Mouse (Mus musculus): ENCODE measurements around the gene Asna1. TPM values are rescaled to one million over a fixed set of nuclear protein-coding genes. Genes with fewer than 3 reads are reported as not detected.
A peak's percentile ranks its signal among the peaks of the same experiment; 100 is the strongest.

The Asna1 gene
- total and polyA plus RNA-seq, 2 experiments from 2014 or later, result 110 to 134 TPM

GRCm38 (mm10) chr8:85014431-85014830 lies 10.7 kb downstream of the Asna1 start, which contains the start of gene Best2:
Gene Best2, minus strand, starts transcription at chr8:85014531.
- DNase-seq (ENCODE audit: low spot score) (no peak), ATAC-seq (ENCODE audit: insufficient read depth, low read depth) (no peak)
- Histone ChIP-seq H3K27ac (ENCODE audit: low read depth) (no peak within 1 kb of the TSS), H3K4me3 (ENCODE audit: low read depth, low read length) (peak within 1 kb of the TSS; percentile 26; the same call in 1 of the 2 replicates), H3K4me2 (ENCODE audit: low read depth, low read length) (peak within 1 kb of the TSS; percentile 50), H3K9ac (replicated peaks; ENCODE audit: low read depth, low read length) (no peak within 1 kb of the TSS), H3K36me3 (replicated peaks; ENCODE audit: control insufficient read depth, insufficient read depth, low read length) (peaks cover 22% of the 10 kb centered on the region), H3K4me1 (ENCODE audit: control insufficient read depth, insufficient read depth) (no peaks in the 10 kb centered on the region), H3K27me3 (ENCODE audit: control insufficient read depth, insufficient read depth, low read length) (peaks cover 43% of the 10 kb centered on the region), H3K9me3 (replicated peaks; ENCODE audit: control insufficient read depth, low read length) (no peaks in the 10 kb centered on the region)
- WGBS, result 8% methylated on average over 1 of the region's 2 CpGs
- TF ChIP-seq EP300 (IDR thresholded peaks at IDR 0.05; ENCODE audit: low read depth) (no peak), CTCF (IDR thresholded peaks at IDR 0.05; ENCODE audit: low read depth) (no peak)

DNA sequence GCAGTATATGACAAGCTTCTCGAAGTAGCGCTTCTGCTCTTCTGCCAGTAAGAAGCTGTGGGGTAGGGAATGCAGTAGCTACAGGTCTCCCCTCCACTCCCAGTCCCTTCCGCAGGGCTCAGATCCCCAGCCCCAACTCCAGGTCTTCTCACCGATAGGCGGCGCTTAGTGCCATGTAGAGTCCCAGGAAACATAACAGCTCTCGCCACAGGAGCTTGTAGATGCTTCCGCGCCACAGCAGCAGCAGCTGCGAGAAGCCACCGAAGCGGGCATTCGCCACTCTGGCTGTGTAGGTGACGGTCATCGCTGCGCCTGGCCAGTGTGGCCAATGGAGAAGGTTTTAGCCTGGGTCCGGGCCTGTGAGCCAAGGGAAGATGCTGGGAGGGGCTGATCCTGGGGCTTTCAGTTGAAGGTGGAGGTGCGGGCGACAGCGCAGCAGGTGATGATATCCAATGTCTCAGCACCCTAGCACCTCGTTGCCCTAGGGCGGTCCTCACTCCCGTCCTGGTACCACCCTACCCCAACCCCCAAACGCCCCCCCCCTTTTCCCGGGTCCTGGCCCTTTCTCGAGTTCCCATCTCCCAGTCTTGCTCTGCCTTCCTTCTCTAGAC lies 11.7 kb downstream of the Asna1 start:
- Histone ChIP-seq H3K9me3 (replicated peaks; ENCODE audit: control insufficient read depth, low read length) (no peaks in the 10 kb centered on the region), H3K27ac (ENCODE audit: low read depth) (no peak overlapping the region), H3K4me1 (ENCODE audit: control insufficient read depth, insufficient read depth) (no peaks in the 10 kb centered on the region), H3K36me3 (replicated peaks; ENCODE audit: control insufficient read depth, insufficient read depth, low read length) (peaks cover 11% of the 10 kb centered on the region), H3K4me3 (ENCODE audit: low read depth, low read length) (peak overlapping the region; percentile 26; the same call in 1 of the 2 replicates), H3K27me3 (ENCODE audit: control insufficient read depth, insufficient read depth, low read length) (peaks cover 49% of the 10 kb centered on the region), H3K9ac (replicated peaks; ENCODE audit: low read depth, low read length) (no peak overlapping the region), H3K4me2 (ENCODE audit: low read depth, low read length) (peak overlapping the region; percentile 50)
- peak; percentile 58 for ATAC-seq (ENCODE audit: insufficient read depth, low read depth)
- TF ChIP-seq EP300 (IDR thresholded peaks at IDR 0.05; ENCODE audit: low read depth) (no peak), CTCF (IDR thresholded peaks at IDR 0.05; ENCODE audit: low read depth) (peak; percentile 63)
- WGBS, result 9% methylated on average over 25 of the region's 26 CpGs
- peak; percentile 36 for DNase-seq (ENCODE audit: low spot score)

DNA sequence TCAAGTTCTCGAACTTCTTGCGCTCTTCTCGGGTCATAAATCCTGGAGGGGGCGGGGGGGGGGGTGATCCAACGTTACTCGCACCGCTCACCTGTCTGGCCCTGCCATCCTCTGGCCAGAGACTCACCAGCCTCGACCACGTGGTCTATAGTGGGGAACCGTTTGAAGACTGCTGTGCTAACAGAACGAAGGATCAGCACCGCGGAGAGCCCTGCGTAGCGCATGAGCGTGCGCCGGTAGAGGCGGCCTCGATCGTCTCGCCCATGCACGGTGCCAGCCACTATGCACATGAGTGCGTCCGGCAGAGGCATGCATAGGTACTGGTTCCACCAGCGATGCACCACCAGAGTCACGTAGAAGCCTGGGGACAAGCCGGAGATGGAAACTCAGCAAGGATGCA lies 13.8 kb downstream of the Asna1 start:
- ATAC-seq (ENCODE audit: insufficient read depth, low read depth) (no peak), DNase-seq (ENCODE audit: low spot score) (no peak)
- 15% methylated on average over 28 of the region's 28 CpGs for WGBS
- Histone ChIP-seq H3K4me1 (ENCODE audit: control insufficient read depth, insufficient read depth) (no peaks in the 10 kb centered on the region), H3K9ac (replicated peaks; ENCODE audit: low read depth, low read length) (no peak overlapping the region), H3K27ac (ENCODE audit: low read depth) (no peak overlapping the region), H3K27me3 (ENCODE audit: control insufficient read depth, insufficient read depth, low read length) (peaks cover 55% of the 10 kb centered on the region), H3K36me3 (replicated peaks; ENCODE audit: control insufficient read depth, insufficient read depth, low read length) (no peaks in the 10 kb centered on the region), H3K4me3 (ENCODE audit: low read depth, low read length) (no peak overlapping the region), H3K4me2 (ENCODE audit: low read depth, low read length) (no peak overlapping the region), H3K9me3 (replicated peaks; ENCODE audit: control insufficient read depth, low read length) (no peaks in the 10 kb centered on the region)
- TF ChIP-seq EP300 (IDR thresholded peaks at IDR 0.05; ENCODE audit: low read depth) (no peak), CTCF (IDR thresholded peaks at IDR 0.05; ENCODE audit: low read depth) (no peak)

DNA sequence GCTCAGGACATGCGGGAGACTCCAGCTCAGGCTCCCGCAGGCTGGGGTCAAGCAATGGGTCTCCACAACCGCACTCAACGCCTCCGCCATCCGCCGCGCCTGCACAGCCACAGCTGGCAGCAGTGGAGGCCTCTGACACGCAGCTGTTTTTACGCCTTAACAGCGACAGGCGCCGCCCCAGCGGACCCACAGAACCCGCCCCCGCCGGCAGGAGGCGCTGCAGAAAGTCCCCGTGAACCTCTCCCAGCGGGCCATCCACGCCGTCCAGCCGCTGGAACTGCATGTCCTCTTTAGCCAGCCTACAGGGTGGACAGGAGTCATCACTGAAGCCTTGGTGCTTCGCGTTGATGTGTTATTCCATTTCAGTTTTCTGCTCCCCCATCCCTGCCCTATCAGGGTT lies 17.4 kb downstream of the Asna1 start:
- no peak for TF ChIP-seq EP300 (IDR thresholded peaks at IDR 0.05; ENCODE audit: low read depth)
- TF ChIP-seq CTCF (IDR thresholded peaks at IDR 0.05; ENCODE audit: low read depth), result peak; percentile 22; the same call in 1 of the 2 replicates
- no peak for DNase-seq (ENCODE audit: low spot score)
- Histone ChIP-seq H3K27ac (ENCODE audit: low read depth) (no peak overlapping the region), H3K4me3 (ENCODE audit: low read depth, low read length) (no peak overlapping the region), H3K36me3 (replicated peaks; ENCODE audit: control insufficient read depth, insufficient read depth, low read length) (no peaks in the 10 kb centered on the region), H3K9me3 (replicated peaks; ENCODE audit: control insufficient read depth, low read length) (no peaks in the 10 kb centered on the region), H3K9ac (replicated peaks; ENCODE audit: low read depth, low read length) (no peak overlapping the region), H3K4me1 (ENCODE audit: control insufficient read depth, insufficient read depth) (no peaks in the 10 kb centered on the region), H3K4me2 (ENCODE audit: low read depth, low read length) (no peak overlapping the region), H3K27me3 (ENCODE audit: control insufficient read depth, insufficient read depth, low read length) (peaks cover 35% of the 10 kb centered on the region)
- WGBS, result 15% methylated on average over 25 of the region's 25 CpGs
- ATAC-seq (ENCODE audit: insufficient read depth, low read depth), result no peak

DNA sequence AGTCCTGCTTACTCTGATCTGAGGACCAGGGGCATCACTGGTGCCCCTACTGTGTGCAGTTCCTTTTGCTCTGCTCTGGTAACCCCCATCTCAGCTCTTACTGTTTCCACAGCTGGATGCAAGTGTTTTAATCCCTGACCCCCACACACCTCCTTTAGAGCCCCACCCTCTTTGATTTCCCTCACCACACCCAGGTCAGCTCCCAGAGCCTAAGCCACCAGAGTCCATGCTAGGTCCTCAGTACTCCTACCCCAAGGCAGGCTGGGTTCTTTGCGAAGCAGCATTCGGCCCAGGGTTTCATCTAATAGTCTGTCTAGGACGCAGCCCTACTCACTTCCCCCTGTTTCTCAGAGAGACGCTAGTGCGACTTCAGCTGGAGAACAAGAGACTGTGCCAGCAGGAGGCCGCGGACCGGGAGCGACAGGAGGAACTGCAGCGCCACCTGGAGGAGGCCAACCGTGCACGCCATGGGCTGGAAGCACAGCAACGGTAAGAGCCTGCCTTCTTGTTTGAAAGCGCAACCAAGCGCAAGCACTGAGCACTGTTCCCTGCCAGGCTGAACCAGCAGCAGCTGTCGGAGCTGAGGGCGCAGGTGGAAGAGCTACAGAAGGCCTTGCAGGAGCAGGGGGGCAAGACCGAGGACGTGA lies 27.3 kb downstream of the Asna1 start:
- Histone ChIP-seq H3K4me1 (ENCODE audit: control insufficient read depth, insufficient read depth) (0 out of 2 replicates have a peak, but pooled peaks cover 2% of the 10 kb centered on the region), H3K9me3 (replicated peaks; ENCODE audit: control insufficient read depth, low read length) (no peaks in the 10 kb centered on the region), H3K27me3 (ENCODE audit: control insufficient read depth, insufficient read depth, low read length) (peaks cover 16% of the 10 kb centered on the region; the same call in 1 of the 2 replicates), H3K9ac (replicated peaks; ENCODE audit: low read depth, low read length) (no peak overlapping the region), H3K27ac (ENCODE audit: low read depth) (no peak overlapping the region), H3K4me2 (ENCODE audit: low read depth, low read length) (peak overlapping the region; percentile 20; the same call in 1 of the 2 replicates), H3K4me3 (ENCODE audit: low read depth, low read length) (no peak overlapping the region), H3K36me3 (replicated peaks; ENCODE audit: control insufficient read depth, insufficient read depth, low read length) (no peaks in the 10 kb centered on the region)
- peak; percentile 79 for ATAC-seq (ENCODE audit: insufficient read depth, low read depth)
- 6% methylated on average over 19 of the region's 19 CpGs for WGBS
- peak; percentile 85 for DNase-seq (ENCODE audit: low spot score)
- no peak for TF ChIP-seq EP300 (IDR thresholded peaks at IDR 0.05; ENCODE audit: low read depth)
- TF ChIP-seq CTCF (IDR thresholded peaks at IDR 0.05; ENCODE audit: low read depth), result peak; percentile 90
